ENCODE assay signal across 15 mouse cellular contexts in genomic region chr4:102566421-102566820, GRCm38 (mm10).
"Had no signal": no experiment of that assay in that cellular context is flagged by ENCODE, and none has a peak within 500 bp of the region (broad histone marks: within the 10 kb centered on the region; RNA-seq: fewer than 3 reads in every experiment).

No protein-coding gene starts in this region.

- H3K36me3 ChIP-seq: intestine, embryonic 15.5 days; kidney, embryonic 15.5 days; limb, embryonic 13.5 days; liver, embryonic 13.5 days; midbrain, embryonic 10.5 days; midbrain, embryonic 15.5 days; neural tube, embryonic 12.5 days had no signal

- ATAC-seq: intestine, embryonic 15.5 days; midbrain, embryonic 15.5 days had no signal

- H3K27ac ChIP-seq: intestine, embryonic 15.5 days; kidney, embryonic 15.5 days; limb, embryonic 13.5 days; midbrain, embryonic 10.5 days; midbrain, embryonic 15.5 days; neural tube, embryonic 12.5 days had no signal

- H3K9me3 ChIP-seq: intestine, embryonic 15.5 days; kidney, embryonic 15.5 days; limb, embryonic 13.5 days; liver, embryonic 13.5 days; midbrain, embryonic 10.5 days; midbrain, embryonic 15.5 days; neural tube, embryonic 12.5 days had no signal

- H3K27me3 ChIP-seq: intestine, embryonic 15.5 days; limb, embryonic 13.5 days; liver, embryonic 13.5 days; midbrain, embryonic 15.5 days; neural tube, embryonic 12.5 days had no signal

- H3K4me3 ChIP-seq: intestine, embryonic 15.5 days; kidney, embryonic 15.5 days; limb, embryonic 13.5 days; liver, embryonic 13.5 days; midbrain, embryonic 10.5 days; midbrain, embryonic 15.5 days; neural tube, embryonic 12.5 days had no signal

- H3K4me2 ChIP-seq: intestine, embryonic 15.5 days; kidney, embryonic 15.5 days; limb, embryonic 13.5 days; midbrain, embryonic 15.5 days; neural tube, embryonic 12.5 days had no signal

- DNase-seq: kidney, adult 2 months; kidney, postnatal 14 days; liver, embryonic 13.5 days; lung, adult 2 months; lung, postnatal 10 days; retina, postnatal 1 day; right cerebral cortex, postnatal 4 days; spleen, adult 18-20 months; thymus, adult 18-20 months had no signal

- H3K9ac ChIP-seq: intestine, embryonic 15.5 days; kidney, embryonic 15.5 days; limb, embryonic 13.5 days; liver, embryonic 13.5 days; midbrain, embryonic 15.5 days; neural tube, embryonic 12.5 days had no signal
